Comparison of ENCODE assay signal across 9 mouse cellular contexts in genomic region chr5:33228428-33228827, GRCm38 (mm10). TPM values are rescaled to one million over a fixed set of nuclear protein-coding genes. Genes with fewer than 3 reads are reported as not detected.
DNase-seq lines count a peak whose midpoint lies in the region; ATAC-seq and TF ChIP-seq lines count a peak whose summit lies in the region.
"Had no signal": no experiment of that assay in that cellular context is flagged by ENCODE, and none has a peak within 500 bp of the region (broad histone marks: within the 10 kb centered on the region; RNA-seq: fewer than 3 reads in every experiment).

No protein-coding gene starts in this region.

- H3K27me3 ChIP-seq in intestine, embryonic 15.5 days (replicated peaks), result no peaks in the 10 kb centered on the region
- H3K27me3 ChIP-seq in forebrain, embryonic 12.5 days, result no peaks in the 10 kb centered on the region
- H3K27me3 ChIP-seq in midbrain, embryonic 11.5 days (ENCODE audit: control insufficient read depth, insufficient read depth, low read length), result no peaks in the 10 kb centered on the region
- H3K27me3 ChIP-seq: limb, embryonic 12.5 days had no signal

- peak; percentile 51 for DNase-seq in gastrocnemius, adult 18-20 months (ENCODE audit: low spot score)
- no peak for DNase-seq in gastrocnemius, postnatal 36 days
- DNase-seq in MN1 (ENCODE audit: low spot score), result peak; percentile 18
- peak; percentile 81 for DNase-seq in gastrocnemius, adult 2 months
- DNase-seq in lung, postnatal 4 days, result peak; percentile 68 to 85
- no peak for DNase-seq in midbrain, embryonic 11.5 days (ENCODE audit: low spot score, missing footprints)

- no peaks in the 10 kb centered on the region for H3K9me3 ChIP-seq in intestine, embryonic 15.5 days
- H3K9me3 ChIP-seq in forebrain, embryonic 12.5 days, result no peaks in the 10 kb centered on the region
- no peaks in the 10 kb centered on the region for H3K9me3 ChIP-seq in midbrain, embryonic 11.5 days (ENCODE audit: control insufficient read depth, low read length)
- H3K9me3 ChIP-seq: limb, embryonic 12.5 days had no signal

- H3K9ac ChIP-seq in intestine, embryonic 15.5 days, result no peak overlapping the region
- H3K9ac ChIP-seq in forebrain, embryonic 12.5 days, result no peak overlapping the region
- no peak overlapping the region for H3K9ac ChIP-seq in midbrain, embryonic 11.5 days (ENCODE audit: low read length)
- H3K9ac ChIP-seq: limb, embryonic 12.5 days had no signal

- no peak for TF ChIP-seq CTCF in gastrocnemius, adult 2 months (IDR thresholded peaks at IDR 0.05)

- intact Hi-C loops in gastrocnemius, postnatal 36 days (cut with DNase I), result no loop called here
- intact Hi-C loops in gastrocnemius, adult 2 months (cut with DNase I), result no loop called here

- 40% methylated on average over 5 of the region's 5 CpGs for WGBS in intestine, embryonic 15.5 days
- WGBS in forebrain, embryonic 12.5 days, result 80% methylated on average over 5 of the region's 5 CpGs
- WGBS in midbrain, embryonic 11.5 days, result 77% methylated on average over 5 of the region's 5 CpGs

- no peak overlapping the region for H3K4me2 ChIP-seq in intestine, embryonic 15.5 days (replicated peaks)
- H3K4me2 ChIP-seq in forebrain, embryonic 12.5 days, result no peak overlapping the region
- H3K4me2 ChIP-seq in midbrain, embryonic 11.5 days, result no peak overlapping the region
- H3K4me2 ChIP-seq: limb, embryonic 12.5 days had no signal

- H3K4me3 ChIP-seq in gastrocnemius, adult 2 months, result peak overlapping the region; percentile 13; the same call in 1 of the 2 replicates
- no peak overlapping the region for H3K4me3 ChIP-seq in intestine, embryonic 15.5 days (replicated peaks)
- no peak overlapping the region for H3K4me3 ChIP-seq in forebrain, embryonic 12.5 days (replicated peaks)
- no peak overlapping the region for H3K4me3 ChIP-seq in midbrain, embryonic 11.5 days (ENCODE audit: low read depth, low read length)
- H3K4me3 ChIP-seq: limb, embryonic 12.5 days had no signal

- H3K4me1 ChIP-seq in intestine, embryonic 15.5 days (replicated peaks), result peaks cover 15% of the 10 kb centered on the region
- H3K4me1 ChIP-seq in forebrain, embryonic 12.5 days, result no peaks in the 10 kb centered on the region
- H3K4me1 ChIP-seq in midbrain, embryonic 11.5 days (ENCODE audit: control insufficient read depth, insufficient read depth, low read length), result no peaks in the 10 kb centered on the region

- no peaks in the 10 kb centered on the region for H3K36me3 ChIP-seq in intestine, embryonic 15.5 days
- no peaks in the 10 kb centered on the region for H3K36me3 ChIP-seq in forebrain, embryonic 12.5 days (replicated peaks)
- no peaks in the 10 kb centered on the region for H3K36me3 ChIP-seq in midbrain, embryonic 11.5 days (ENCODE audit: control insufficient read depth, insufficient read depth, low read length)
- H3K36me3 ChIP-seq: limb, embryonic 12.5 days had no signal

- peak overlapping the region; percentile 80 for H3K27ac ChIP-seq in gastrocnemius, adult 2 months
- peak overlapping the region; percentile 80 for H3K27ac ChIP-seq in intestine, embryonic 15.5 days
- H3K27ac ChIP-seq in forebrain, embryonic 12.5 days, result no peak overlapping the region
- H3K27ac ChIP-seq in midbrain, embryonic 11.5 days (ENCODE audit: low read depth, low read length), result no peak overlapping the region
- H3K27ac ChIP-seq: limb, embryonic 12.5 days had no signal

- peak; percentile 49; the same call in 1 of the 2 replicates for ATAC-seq in intestine, embryonic 15.5 days
- ATAC-seq in forebrain, embryonic 12.5 days (ENCODE audit: low FRiP score), result no peak
- ATAC-seq in midbrain, embryonic 11.5 days (ENCODE audit: low FRiP score), result no peak

RNA-seq across cellular contexts. Expression of gene Spon2, which starts 10.2 kb away (rescaled TPM):
- 1 to 10 TPM; 1.5 to 1.6 TPM for total RNA-seq in gastrocnemius, adult 18-20 months (2021)
- 1 to 10 TPM; 1.2 to 2.0 TPM for total RNA-seq in gastrocnemius, postnatal 36 days (2021)
- 1 to 10 TPM; 1.4 to 5.4 TPM for total RNA-seq in gastrocnemius, adult 2 months (2021)
- 23.7 and 26.0 TPM in 2 replicates for polyA plus RNA-seq in intestine, embryonic 15.5 days (2015; fragmentation: Nextera tagmentation; extraction: Ambion mirVana)
- polyA plus RNA-seq in forebrain, embryonic 12.5 days (2016; fragmentation: Nextera tagmentation; extraction: Ambion mirVana), result 0.67 and 2.0 TPM in 2 replicates
- polyA plus RNA-seq in midbrain, embryonic 11.5 days (2014; fragmentation: Nextera tagmentation; extraction: Ambion mirVana), result 2.0 and 3.5 TPM in 2 replicates

RNA-seq across cellular contexts. Expression of gene Ctbp1, which starts 46.4 kb away (rescaled TPM):
- 100 to 1,000 TPM; 211 to 229 TPM for total RNA-seq in gastrocnemius, adult 18-20 months (2021)
- 100 to 1,000 TPM; 202 to 219 TPM for total RNA-seq in gastrocnemius, postnatal 36 days (2021)
- 100 to 1,000 TPM; 223 to 241 TPM for total RNA-seq in gastrocnemius, adult 2 months (2021)
- polyA plus RNA-seq in intestine, embryonic 15.5 days (2015; fragmentation: Nextera tagmentation; extraction: Ambion mirVana), result 275 and 293 TPM in 2 replicates
- 545 and 552 TPM in 2 replicates for polyA plus RNA-seq in forebrain, embryonic 12.5 days (2016; fragmentation: Nextera tagmentation; extraction: Ambion mirVana)
- 487 and 546 TPM in 2 replicates for polyA plus RNA-seq in midbrain, embryonic 11.5 days (2014; fragmentation: Nextera tagmentation; extraction: Ambion mirVana)

Comparison
In these comparisons a context has a peak if more than half of its experiments do, and no peak if none do; other contexts are left out.
1. DNase-seq: peak in gastrocnemius, adult 18-20 months (single experiment), MN1 (single experiment), gastrocnemius, adult 2 months (single experiment) and lung, postnatal 4 days (2 of 2); none in gastrocnemius, postnatal 36 days (0 of 2) and midbrain, embryonic 11.5 days (single experiment).
2. H3K27ac ChIP-seq: peak in gastrocnemius, adult 2 months (single experiment) and intestine, embryonic 15.5 days (single experiment); none in forebrain, embryonic 12.5 days (single experiment) and midbrain, embryonic 11.5 days (single experiment).